Mouse (Mus musculus) gastrocnemius, adult 2 months (tissue): Measurements from ENCODE around the gene Primpol. TPM values are rescaled to one million over a fixed set of nuclear protein-coding genes. Genes with fewer than 3 reads are reported as not detected.

Experiments
- DNase-seq: peaks from one replicate; pipeline ENCODE4 v3.0.0; 2022
- H3K27ac ChIP-seq: fragments of 200-600 bp; 2 replicates; pipeline ENCODE4 v1.8.1; 2022; ENCODE audit warnings: mild to moderate bottlenecking
- H3K4me3 ChIP-seq: fragments of 200-600 bp; 2 replicates; pipeline ENCODE4 v1.8.1; 2022; ENCODE audit warnings: mild to moderate bottlenecking, moderate library complexity
- CTCF ChIP-seq: fragments of 200-600 bp; IDR thresholded peaks from 2 replicates; pipeline ENCODE4 v1.8.1; 2022; ENCODE audit warnings: antibody characterized with exemption, mild to moderate bottlenecking, moderate library complexity
- intact Hi-C: fragments of 180-260 bp; cut with DNase I; formaldehyde crosslinking; loops from one replicate; pipeline ENCODE4 v1.15.1; 2025
- total RNA-seq, 2 experiments: library from RNA; stranded (reverse); gene quantifications; 2 replicates each; pipeline ENCODE4 v1.2.3; 2021

Gene Primpol
- total RNA-seq, 2 experiments from 2014 or later = 1.4 to 2.1 TPM

- DNase-seq = no peak
- TF ChIP-seq CTCF = no peak
- Histone ChIP-seq H3K4me3 (no peak overlapping the region), H3K27ac (no peak overlapping the region)
- intact Hi-C loops = no loop called here
These were observed 47.2 kb downstream of the Primpol start for GRCm38 (mm10) chr8:46569659-46570441.

- H3K27ac ChIP-seq = no peak overlapping the region
- no peak for DNase-seq
- no peak overlapping the region for H3K4me3 ChIP-seq
- TF ChIP-seq CTCF = peak; percentile 20; the same call in 1 of the 2 replicates
- intact Hi-C loops = no loop called here
These were observed 48.1 kb downstream of the Primpol start for GRCm38 (mm10) chr8:46568942-46569341.

GRCm38 (mm10) chr8:46567946-46568345, 49.1 kb downstream of the Primpol start:
- Histone ChIP-seq H3K4me3 (no peak overlapping the region), H3K27ac (no peak overlapping the region)
- DNase-seq = no peak
- no peak for TF ChIP-seq CTCF
- intact Hi-C loops = no loop called here

- peak; percentile 70 for DNase-seq
- TF ChIP-seq CTCF = no peak
- Histone ChIP-seq H3K4me3 (no peak overlapping the region), H3K27ac (peak overlapping the region; percentile 31; the same call in 1 of the 2 replicates)
- intact Hi-C loops = no loop called here
These were observed 50.0 kb downstream of the Primpol start for GRCm38 (mm10) chr8:46566914-46567529.

- no peak for DNase-seq
- H3K27ac ChIP-seq = no peak overlapping the region
- intact Hi-C loops = no loop called here
- H3K4me3 ChIP-seq = no peak overlapping the region
- TF ChIP-seq CTCF = no peak
These were observed 54.7 kb downstream of the Primpol start for GRCm38 (mm10) chr8:46562333-46562732.

GRCm38 (mm10) chr8:46559428-46559827, 57.6 kb downstream of the Primpol start:
- intact Hi-C loops = no loop called here
- no peak overlapping the region for H3K27ac ChIP-seq
- peak; percentile 51 for TF ChIP-seq CTCF
- no peak overlapping the region for H3K4me3 ChIP-seq
- peak; percentile 48 for DNase-seq

- DNase-seq = no peak
- TF ChIP-seq CTCF = no peak
- Histone ChIP-seq H3K4me3 (peak overlapping the region; percentile 80), H3K27ac (peak overlapping the region; percentile 70; the same call in 1 of the 2 replicates)
- intact Hi-C loops = loop anchor here (5.0 kb wide), 2 partner anchors 65 to 400 kb away; partner anchors contain the start of genes Casp3 and Primpol
These were observed 64.6 kb downstream of the Primpol start for GRCm38 (mm10) chr8:46552441-46552765.

GRCm38 (mm10) chr8:46551615-46552440, 65.2 kb downstream of the Primpol start, which contains the start of gene Cenpu:
Cenpu (plus strand) TSS chr8:46552028.
- DNase-seq = peak; percentile 100
- Histone ChIP-seq H3K4me3 (peak within 1 kb of the TSS; percentile 80), H3K27ac (peak within 1 kb of the TSS; percentile 90)
- TF ChIP-seq CTCF = 0 out of 2 replicates have a peak, but pooled peaks have one; percentile 2
- intact Hi-C loops = loop anchor here (5.0 kb wide), 2 partner anchors 65 to 400 kb away; partner anchors contain the start of genes Casp3 and Primpol

GRCm38 (mm10) chr8:46551029-46551428, 66.0 kb downstream of the Primpol start:
- peak overlapping the region; percentile 80 for H3K4me3 ChIP-seq
- H3K27ac ChIP-seq = peak overlapping the region; percentile 90
- intact Hi-C loops = loop anchor here (5.0 kb wide), 2 partner anchors 66 to 401 kb away; partner anchors contain the start of genes Casp3 and Primpol
- DNase-seq = no peak
- TF ChIP-seq CTCF = no peak

GRCm38 (mm10) chr8:46550058-46550457, 67.0 kb downstream of the Primpol start:
- intact Hi-C loops = loop anchor here (5.0 kb wide), 2 partner anchors 67 to 402 kb away; partner anchors contain the start of genes Casp3 and Primpol
- no peak for DNase-seq
- Histone ChIP-seq H3K27ac (no peak overlapping the region), H3K4me3 (no peak overlapping the region)
- no peak for TF ChIP-seq CTCF

- DNase-seq = no peak
- TF ChIP-seq CTCF = peak; percentile 87
- Histone ChIP-seq H3K27ac (peak overlapping the region; percentile 72; the same call in 1 of the 2 replicates), H3K4me3 (no peak overlapping the region)
- intact Hi-C loops = loop anchor here (1.0 to 5.0 kb wide), 3 partner anchors 75 to 360 kb away; partner anchors contain the start of gene Acsl1
These were observed 69.8 kb downstream of the Primpol start for GRCm38 (mm10) chr8:46547245-46547644.
